Mouse (Mus musculus) kidney, postnatal 36 days (tissue): ENCODE data around the gene Arhgef25.

Experiments used
- DNase-seq, 2 experiments: peaks; one replicate each; pipeline ENCODE4 v3.0.0; 2021 to 2022; ENCODE audit warnings: mixed read lengths in 2 of 2

Arhgef25 gene

GRCm38 (mm10) chr10:127185101-127185500 is 4.8 kb downstream of the Arhgef25 start:
- no peak for DNase-seq

DNA sequence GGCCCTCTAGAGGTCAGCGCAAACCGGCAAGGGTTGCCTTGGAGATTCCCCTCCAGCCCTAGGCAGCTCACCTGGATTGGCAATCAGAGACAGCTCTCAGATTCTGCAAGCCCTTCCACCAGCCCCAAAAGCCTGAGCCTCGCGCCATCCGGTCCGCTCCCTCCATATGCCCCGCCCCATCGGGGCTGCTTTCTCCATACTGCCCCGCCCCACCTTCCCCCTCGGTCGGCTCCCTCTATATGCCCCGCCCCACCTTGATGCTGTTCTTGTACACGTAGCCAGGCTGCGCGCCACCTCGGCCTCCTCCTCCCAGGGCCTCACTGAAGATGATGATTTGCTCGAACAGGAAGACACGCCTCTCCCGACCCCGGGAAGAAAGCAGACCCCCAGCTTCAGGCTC is 6.1 kb downstream of the Arhgef25 start:
- DNase-seq, result no peak

- no peak for DNase-seq
Measured at GRCm38 (mm10) chr10:127182624-127183023, 7.3 kb downstream of the Arhgef25 start.

DNA sequence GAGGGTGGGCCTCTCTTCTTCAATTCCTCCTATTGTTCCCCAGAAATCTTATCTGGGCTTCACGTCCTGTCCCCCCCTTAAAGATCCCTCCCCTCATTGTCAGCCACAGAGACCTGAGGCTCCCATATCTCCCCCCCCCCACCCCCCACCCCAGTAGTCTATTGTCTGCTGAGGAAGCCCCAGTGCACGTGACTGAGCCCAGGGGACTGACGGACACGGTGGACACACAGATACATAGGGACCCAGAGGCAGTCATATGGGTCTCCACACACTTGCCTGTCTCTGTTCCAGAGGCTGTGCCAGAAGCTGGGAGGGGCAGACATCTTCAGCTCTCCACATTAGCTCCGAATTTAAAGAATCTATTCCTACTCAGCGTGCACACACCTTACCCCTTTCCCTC is 8.3 kb downstream of the Arhgef25 start:
- no peak for DNase-seq

DNA sequence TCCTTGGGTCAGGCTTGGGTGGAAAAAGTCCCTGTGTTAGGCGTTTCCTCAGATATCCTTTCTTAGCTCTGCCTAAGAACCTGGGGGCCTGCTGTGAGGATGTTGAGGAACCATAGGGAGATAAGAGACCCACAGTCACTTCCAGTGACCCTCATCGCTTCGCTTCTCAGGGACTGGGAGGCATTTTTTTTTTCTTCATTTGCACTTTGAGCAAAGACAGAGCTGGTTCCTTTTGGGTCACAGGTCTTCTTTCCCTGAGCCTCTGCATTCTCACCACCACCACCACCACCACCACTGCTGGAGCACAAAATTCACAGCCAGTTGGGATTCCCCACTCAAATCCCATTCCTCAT is 9.2 kb downstream of the Arhgef25 start:
- DNase-seq, result no peak

DNA sequence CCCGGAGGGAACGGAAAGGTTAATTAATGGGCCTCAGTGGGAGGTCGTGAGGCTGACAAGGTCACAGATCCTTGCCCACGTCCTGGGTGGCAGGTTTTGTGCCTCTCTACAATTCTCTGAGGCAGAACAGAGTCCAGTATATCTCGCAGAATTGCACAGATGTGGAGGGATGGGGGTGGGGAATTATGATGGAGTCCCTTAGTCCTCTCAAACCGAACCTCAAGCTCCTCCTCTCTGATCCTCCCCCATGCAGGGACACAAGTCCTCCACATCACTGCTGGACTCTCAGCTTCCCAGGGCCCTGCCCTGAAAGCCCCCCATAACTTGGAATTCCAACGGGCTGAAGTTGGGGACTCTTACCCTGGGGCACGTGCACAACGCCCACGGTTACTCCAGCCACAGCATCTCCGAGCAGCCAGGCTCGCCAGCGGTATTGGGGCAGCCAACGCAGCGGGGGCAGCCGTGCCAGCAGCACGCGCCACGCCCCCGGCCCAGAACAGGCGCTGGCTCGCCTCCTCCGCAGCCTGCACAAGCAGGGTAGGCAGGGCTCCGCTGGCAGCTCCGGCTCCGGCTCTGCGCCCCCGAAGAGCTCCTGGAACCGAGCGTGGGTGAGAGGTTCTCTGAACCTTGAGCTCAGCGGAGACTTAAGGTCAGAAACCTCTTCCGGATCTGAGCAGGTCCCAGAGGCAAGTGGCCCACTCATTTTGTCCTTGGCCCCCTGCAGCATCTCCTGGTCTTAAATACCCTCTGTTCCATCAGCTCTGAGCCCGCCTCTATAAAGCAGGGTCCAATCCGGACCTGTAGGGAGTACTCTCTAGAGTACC is 9.8 kb downstream of the Arhgef25 start, which contains the start of gene Slc26a10:
Gene Slc26a10 (minus strand): TSS at position 775 of the 824 bp plus-strand sequence.
- no peak for DNase-seq

DNA sequence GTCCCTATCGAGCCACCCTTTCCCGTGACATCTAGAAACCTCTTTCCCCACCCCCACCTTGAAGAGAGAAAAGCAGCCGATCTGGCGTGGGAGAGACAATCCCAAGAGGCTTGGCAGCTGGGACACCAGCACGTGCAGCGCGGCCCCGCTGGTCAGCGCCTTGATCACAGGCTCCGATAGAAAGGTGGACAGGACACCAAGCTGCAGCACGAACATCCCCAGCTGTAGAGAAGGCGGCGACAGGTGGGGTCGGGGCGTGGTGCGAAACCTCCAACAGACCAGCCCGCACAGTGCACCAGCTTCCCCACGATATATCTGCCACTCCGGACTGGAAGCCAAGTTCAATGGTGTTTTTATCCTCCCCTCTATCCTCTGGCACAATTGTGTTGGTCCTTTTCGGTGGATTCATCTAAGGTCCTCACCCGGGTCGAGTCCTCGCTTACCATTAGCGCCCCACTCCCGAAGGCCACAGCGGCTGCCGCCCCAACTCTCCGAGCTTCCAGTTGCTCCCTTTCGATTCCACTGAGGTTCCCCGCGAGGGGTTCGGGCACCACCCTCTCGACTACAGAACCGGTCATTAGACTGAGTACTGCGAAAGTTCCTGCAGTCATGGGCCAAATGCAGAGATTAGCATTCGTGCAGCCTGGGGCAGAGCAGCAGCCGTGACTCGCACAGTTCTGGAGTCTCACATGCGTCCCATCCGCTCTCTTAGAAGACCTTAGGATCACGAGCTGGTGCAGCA is 11.4 kb downstream of the Arhgef25 start:
- no peak for DNase-seq

GRCm38 (mm10) chr10:127177719-127178118 is 12.2 kb downstream of the Arhgef25 start:
- DNase-seq, result peak; percentile 69 to 86

DNA sequence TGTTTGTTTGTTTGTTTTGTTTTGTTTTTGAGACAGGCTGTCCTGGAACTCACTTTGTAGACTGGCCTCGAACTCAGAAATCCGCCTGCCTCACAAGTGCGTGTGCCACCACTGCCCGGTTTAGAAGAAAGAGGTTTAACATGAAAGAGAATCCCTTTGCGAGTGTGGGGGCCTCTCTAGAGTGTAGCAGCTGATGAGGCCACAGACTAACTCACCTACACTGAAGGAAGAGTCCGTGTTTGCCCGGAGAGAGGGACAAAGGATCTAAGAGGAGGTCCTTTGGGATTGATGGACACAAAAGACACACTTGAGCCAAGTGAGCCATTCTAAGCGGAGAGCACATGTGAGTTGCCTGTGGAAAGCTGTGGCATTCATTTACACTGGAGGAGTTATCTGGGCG is 12.6 kb downstream of the Arhgef25 start:
- DNase-seq, result no peak

- no peak for DNase-seq
Measured at GRCm38 (mm10) chr10:127176756-127177155, 13.1 kb downstream of the Arhgef25 start.

GRCm38 (mm10) chr10:127176228-127176627 is 13.7 kb downstream of the Arhgef25 start:
- no peak for DNase-seq

DNA sequence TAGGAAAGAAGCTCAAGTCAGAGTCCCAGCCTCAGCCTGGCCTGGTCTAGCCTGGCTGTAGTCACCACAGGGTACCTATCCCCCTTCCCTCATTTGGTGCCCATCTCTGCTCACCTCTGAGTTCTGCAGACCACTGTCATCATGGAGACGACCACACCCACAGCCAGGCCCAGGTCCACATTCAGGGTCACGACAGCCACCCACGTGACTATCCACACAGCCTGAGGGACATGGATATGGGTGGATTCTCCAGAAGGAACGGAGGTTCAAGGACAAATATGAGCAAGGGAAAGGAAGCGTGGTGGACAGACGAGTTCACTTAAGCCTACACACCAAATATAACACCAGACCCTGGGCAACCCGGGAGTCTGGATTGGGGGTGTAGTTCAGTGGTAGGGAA is 15.7 kb downstream of the Arhgef25 start:
- no peak for DNase-seq

GRCm38 (mm10) chr10:127173148-127174065 is 16.5 kb downstream of the Arhgef25 start:
- no peak for DNase-seq

DNA sequence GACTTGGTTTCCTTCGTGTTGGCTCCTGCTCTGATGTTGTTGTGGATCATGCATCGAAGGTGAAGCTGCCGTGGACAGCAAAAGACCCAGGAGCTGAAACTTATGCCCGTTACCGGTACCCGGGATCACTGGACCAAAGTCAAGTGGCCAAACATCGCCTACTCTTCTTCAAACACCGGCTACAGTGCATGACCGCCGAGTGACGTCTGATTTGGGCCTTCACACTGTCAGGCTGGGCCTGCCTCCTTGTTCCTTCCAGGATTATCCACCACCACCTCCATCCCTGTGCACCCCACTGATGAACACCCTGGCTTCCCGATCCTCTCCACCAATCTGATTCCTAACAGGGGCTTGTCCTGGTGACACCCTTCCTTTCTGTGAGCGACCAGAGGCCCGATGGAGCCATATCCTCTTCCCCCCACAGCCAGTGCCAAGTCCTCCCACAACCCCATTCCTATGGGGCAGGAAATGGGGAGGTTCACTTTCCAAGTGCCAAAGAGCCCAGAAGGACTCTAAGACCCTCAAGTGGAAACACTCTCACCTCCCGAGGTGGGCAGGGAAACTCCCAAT is 18.2 kb downstream of the Arhgef25 start:
- DNase-seq, result no peak

GRCm38 (mm10) chr10:127170837-127171272 is 19.0 kb downstream of the Arhgef25 start:
- peak; percentile 76 to 90 for DNase-seq

GRCm38 (mm10) chr10:127170002-127170401 is 19.9 kb downstream of the Arhgef25 start:
- peak in 1 of 2 experiments; percentile 53 for DNase-seq

DNA sequence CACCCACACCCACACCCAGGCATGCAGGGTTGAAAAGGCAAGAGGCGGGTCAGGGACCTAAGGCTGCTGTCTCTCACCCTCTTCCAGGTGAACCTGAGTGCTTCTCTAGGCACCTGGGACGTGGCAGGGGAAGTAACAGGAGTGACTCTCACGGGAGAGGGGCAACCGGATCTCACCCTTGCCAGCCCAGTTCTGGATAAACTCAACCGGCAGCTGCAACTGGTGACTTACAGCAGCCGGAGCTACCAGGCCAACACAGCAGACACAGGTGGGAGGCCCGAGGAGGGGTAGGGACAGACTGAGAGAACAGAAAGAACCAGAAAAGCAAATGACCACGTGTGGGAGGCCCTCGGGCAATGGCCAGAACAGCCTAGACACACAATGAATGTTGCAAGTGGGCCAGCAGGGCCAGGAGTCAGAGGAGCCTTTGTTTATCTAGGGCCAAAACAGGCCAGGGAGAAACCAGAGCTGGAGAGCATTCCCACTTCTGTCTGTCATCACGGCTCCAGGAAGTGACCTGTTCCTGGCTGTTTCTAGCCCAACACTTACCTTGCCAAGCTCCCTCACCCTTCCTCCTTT is 22.2 kb downstream of the Arhgef25 start:
- no peak for DNase-seq

- no peak for DNase-seq
Measured at GRCm38 (mm10) chr10:127166771-127167613, 22.9 kb downstream of the Arhgef25 start.

DNA sequence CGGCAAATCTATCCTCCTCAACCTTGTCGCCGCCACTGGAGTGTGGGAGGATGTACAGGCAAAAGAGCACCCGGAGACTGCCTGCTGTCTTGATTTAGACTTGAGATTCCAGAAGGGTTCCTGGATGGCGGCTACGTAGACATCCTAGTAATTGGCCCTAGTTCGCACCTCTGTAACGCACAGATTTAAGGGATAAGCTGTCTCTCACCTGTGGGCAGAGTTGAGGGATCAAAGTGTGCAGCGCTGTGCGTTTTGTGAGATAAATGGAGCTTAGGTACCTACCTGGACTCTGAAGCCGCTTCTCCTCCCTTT is 23.5 kb downstream of the Arhgef25 start:
- no peak for DNase-seq

DNA sequence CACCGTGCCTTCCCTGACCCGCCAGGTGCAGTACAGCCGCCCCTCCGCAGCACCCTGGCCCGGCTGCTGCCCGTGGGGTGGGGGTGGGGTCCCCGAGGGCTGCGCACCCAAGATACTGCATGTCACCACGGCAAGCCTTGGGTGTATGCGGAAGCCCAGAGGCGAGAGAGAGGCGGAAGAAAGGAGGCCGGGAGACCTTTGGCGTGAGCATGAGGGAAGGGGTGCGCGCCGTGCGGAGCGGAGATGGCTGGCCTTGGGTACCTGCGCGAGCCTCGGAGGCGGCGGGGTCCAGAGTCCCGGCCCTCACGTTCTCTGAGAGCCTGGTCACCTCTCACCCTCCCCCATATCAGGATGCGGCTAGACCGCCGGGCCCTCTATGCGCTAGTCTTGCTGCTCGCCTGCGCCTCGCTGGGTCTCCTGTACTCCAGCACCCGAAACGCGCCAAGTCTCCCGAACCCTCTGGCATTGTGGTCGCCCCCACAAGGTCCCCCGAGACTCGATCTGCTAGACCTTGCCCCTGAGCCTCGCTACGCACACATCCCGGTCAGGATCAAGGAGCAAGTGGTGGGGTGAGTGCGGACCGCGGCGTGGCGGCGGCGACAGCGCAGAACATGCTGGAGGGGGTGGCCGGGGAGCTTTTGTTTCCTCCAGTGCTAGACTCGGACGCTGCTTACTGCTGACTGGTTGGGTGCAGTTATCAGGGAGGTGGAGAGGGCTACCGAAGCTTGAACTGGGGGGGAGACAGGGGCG is 24.1 kb downstream of the Arhgef25 start:
- peak in 1 of 2 experiments; percentile 49 for DNase-seq

GRCm38 (mm10) chr10:127165354-127165653 is 24.6 kb downstream of the Arhgef25 start:
- DNase-seq, result peak in 1 of 2 experiments; percentile 53
